Mouse (Mus musculus): Measurements from ENCODE around the gene Rnf41.

DNA sequence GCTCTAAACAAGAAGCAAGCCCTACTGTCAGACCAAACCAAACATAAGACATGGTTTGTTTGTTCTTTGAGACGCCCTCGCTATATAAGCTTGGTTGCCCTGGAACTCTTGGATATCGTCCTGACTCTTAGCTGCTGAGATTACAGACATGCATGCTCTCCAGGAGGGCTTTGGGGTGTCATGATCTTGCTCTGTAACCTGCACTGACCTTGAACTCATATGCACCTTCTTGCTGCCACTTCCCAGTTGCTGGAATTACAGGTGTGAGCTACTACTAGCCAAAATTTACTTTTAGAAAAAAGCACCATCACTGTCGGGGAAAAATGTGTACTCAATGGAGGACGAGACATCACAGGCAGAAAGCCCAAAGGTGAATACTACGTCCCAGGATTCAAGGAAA is 41.9 kb upstream of the Rnf41 start:
- TF ChIP-seq CTCF (IDR thresholded peaks at IDR 0.05; ENCODE audit: extremely low read depth, insufficient read depth, insufficient read length, insufficient replicate concordance) (no peak), POLR2A (IDR thresholded peaks at IDR 0.05; ENCODE audit: low read depth, low read length) (no peak)

Data from spleen, adult 2 months (tissue).